Mouse (Mus musculus) ES-Bruce4 (cell line): ENCODE data around the gene CN725425.

Experiments
- CTCF ChIP-seq: IDR thresholded peaks from one replicate; pipeline ENCODE4 v1.8.1; 2011; ENCODE audit warnings: low read depth, low read length
- POLR2A ChIP-seq: IDR thresholded peaks from one replicate; pipeline ENCODE4 v1.8.1; 2011; ENCODE audit warnings: low read length; ENCODE audit not compliant: insufficient read depth

GRCm38 (mm10) chr15:91203521-91203920, 4.2 kb downstream of the CN725425 start:
- TF ChIP-seq CTCF (no peak), POLR2A (no peak)
